Mouse (Mus musculus): ENCODE data around the gene Gm1979. TPM values are rescaled to one million over a fixed set of nuclear protein-coding genes. Genes with fewer than 3 reads are reported as not detected.
A peak's percentile ranks its signal among the peaks of the same experiment; 100 is the strongest.
"Not testable (repeated sequence)": the region's sequence is repeated elsewhere in the genome, so short reads cannot be mapped to it uniquely, and the experiment has no call there.

Gm1979 gene
- total RNA-seq (2021) = not detected
- polyA plus RNA-seq (2012; rRNA removed) = not detected in 2 replicates
- long read RNA-seq, partial matches to known transcripts = 0 of 1 reads
- long read RNA-seq, other reads (novel, unspliced or antisense) = 1 of 1 reads

DNA sequence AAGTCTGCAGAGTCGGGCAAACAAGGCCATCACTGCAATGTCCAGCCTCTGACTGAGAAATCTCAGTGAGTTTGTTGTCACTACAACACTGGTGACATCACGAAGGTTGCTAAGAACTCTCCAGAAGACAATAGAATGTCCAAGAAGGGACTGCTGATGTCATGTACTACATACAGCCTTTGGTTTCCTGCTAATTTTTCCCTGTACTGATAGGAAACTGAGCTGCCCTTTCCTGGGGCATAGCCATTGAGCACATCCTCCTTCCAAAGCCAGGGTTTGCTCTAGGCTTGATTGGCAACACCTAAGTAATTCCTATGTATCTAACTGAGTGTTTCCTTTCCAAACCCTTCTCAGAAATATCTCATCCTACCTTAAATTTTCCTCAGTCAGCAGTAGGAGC lies at the start of gene Gm1979:
Gene Gm1979 (minus strand): TSS at position 101 of the 400 bp plus-strand sequence.
- DNase-seq = not testable (repeated sequence)

DNA sequence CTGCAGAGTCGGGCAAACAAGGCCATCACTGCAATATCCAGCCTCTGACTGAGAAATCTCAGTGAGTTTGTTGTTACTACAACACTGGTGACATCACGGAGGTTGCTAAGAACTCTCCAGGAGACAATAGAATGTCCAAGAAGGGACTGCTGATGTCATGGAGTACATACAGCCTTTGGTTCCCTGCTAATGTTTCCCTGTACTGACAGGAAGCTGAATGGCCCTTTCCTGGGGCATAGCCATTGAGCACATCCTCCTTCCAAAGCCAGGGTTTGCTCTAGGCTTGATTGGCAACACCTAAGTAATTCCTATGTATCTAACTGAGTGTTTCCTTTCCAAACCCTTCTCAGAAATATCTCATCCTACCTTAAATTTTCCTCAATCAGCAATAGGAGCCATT lies 34.9 kb upstream of the Gm1979 start, which contains the start of gene Speer4a:
Gene Speer4a (minus strand): TSS at position 101 of the 400 bp plus-strand sequence.
- DNase-seq = not testable (repeated sequence)

DNA sequence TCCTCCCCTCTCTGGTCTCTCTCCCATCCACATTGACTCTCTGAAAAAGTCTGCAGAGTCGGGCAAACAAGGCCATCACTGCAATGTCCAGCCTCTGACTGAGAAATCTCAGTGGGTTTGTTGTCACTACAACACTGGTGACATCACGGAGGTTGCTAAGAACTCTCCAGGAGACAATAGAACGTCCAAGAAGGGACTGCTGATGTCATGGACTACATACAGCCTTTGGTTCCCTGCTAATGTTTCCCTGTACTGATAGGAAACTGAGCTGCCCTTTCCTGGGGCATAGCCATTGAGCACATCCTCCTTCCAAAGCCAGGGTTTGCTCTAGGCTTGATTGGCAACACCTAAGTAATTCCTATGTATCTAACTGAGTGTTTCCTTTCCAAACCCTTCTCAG lies 18.2 kb upstream of the Gm1979 start, which contains the start of gene Gm5862:
Gene Gm5862 (minus strand): TSS at position 101 of the 400 bp plus-strand sequence.
- DNase-seq = not testable (repeated sequence)

DNA sequence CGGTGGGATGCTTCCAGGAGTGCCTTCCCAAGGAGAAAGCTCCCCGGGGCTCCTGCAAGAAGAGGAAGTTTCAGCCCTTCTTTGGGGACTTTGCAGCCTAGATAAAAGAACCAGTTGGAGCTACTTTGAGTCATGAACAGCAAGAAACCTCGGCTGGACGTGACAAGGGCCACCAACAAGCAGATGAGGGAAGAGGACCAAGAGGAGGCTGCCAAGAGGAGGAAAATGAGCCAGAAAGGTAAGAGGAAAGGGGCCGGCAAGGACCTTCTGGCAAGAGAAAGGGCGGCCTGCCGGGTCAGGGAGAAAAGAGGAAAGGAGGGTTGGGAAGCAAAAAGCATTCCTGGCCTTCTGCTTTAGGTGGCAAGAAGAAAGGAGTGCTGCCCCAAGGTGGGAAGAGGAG lies 3.1 kb upstream of the Gm1979 start:
- not testable (repeated sequence) for DNase-seq

DNA sequence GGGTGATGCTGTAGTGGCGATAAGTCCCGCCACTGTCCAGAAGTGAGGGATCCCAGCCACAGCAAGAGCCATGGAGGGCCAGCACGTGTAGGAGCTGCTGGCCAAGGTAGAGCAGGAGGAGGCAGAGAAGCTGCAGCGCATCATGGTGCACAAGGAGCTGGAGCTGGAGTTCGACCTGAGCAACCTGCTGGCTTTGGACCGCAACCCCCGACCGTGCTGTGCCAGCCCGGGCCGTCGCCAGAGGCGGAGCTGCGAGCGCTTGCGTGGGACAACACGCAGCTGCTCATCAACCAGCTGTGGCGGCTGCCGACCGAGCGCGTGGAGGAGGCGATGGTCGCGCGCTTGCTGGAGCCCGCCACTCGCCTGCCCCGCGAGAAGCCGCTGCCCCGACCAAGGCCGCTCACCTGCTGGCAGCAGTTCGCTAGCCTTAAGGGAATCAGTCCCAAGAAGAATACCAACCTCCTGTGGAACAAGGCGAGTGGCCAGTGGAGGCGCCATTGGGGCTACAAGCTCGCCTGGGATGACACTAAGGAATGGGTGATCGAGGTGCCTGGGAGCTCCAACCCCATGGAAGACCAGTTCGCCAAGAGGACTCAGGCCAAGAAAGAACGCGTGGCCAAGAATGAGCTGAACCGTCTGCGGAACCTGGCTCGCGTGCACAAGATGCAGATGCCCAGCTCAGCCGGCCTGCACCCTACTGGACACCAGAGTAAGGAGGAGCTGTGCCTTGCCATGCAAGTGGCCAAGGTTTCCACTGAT lies 2.5 kb upstream of the Gm1979 start:
- DNase-seq = peak; percentile 59

DNA sequence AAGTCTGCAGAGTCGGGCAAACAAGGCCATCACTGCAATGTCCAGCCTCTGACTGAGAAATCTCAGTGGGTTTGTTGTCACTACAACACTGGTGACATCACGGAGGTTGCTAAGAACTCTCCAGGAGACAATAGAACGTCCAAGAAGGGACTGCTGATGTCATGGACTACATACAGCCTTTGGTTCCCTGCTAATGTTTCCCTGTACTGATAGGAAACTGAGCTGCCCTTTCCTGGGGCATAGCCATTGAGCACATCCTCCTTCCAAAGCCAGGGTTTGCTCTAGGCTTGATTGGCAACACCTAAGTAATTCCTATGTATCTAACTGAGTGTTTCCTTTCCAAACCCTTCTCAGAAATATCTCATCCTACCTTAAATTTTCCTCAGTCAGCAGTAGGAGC lies 16.0 kb downstream of the Gm1979 start, which contains the start of gene Gm21698:
Gene Gm21698 (minus strand): TSS at position 101 of the 400 bp plus-strand sequence.
- DNase-seq = not testable (repeated sequence)

DNA sequence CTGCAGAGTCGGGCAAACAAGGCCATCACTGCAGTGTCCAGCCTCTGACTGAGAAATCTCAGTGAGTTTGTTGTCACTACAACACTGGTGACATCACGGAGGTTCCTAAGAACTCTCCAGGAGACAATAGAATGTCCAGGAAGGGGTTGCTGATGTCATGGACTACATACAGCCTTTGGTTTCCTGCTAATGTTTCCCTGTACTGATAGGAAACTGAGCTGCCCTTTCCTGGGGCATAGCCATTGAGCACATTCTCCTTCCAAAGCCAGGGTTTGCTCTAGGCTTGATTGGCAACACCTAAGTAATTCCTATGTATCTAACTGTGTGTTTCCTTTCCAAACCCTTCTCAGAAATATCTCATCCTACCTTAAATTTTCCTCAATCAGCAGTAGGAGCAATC lies 32.0 kb downstream of the Gm1979 start, which contains the start of gene Gm21680:
Gene Gm21680 (minus strand): TSS at position 101 of the 400 bp plus-strand sequence.
- DNase-seq = not testable (repeated sequence)

DNA sequence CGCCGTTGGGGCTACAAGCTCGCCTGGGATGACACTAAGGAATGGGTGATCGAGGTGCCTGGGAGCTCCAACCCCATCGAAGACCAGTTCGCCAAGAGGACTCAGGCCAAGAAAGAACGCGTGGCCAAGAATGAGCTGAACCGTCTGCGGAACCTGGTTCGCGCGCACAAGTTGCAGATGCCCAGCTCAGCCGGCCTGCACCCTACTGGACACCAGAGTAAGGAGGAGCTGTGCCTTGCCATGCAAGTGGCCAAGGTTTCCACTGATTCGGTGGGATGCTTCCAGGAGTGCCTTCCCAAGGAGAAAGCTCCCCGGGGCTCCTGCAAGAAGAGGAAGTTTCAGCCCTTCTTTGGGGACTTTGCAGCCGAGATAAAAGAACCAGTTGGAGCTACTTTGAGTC lies 47.5 kb downstream of the Gm1979 start:
- DNase-seq = not testable (repeated sequence)

DNA sequence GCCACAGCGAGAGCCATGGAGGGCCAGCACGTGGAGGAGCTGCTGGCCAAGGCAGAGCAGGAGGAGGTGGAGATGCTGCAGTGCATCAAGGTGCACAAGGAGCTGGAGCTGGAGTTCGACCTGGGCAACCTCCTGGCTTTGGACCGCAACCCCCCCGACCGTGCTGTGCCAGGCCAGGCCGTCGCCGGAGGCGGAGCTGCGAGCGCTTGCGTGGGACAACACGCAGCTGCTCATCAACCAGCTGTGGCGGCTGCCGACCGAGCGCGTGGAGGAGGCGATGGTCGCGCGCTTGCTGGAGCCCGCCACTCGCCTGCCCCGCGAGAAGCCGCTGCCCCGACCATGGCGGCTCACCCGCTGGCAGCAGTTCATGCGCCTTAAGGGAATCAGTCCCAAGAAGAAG lies 48.0 kb downstream of the Gm1979 start:
- DNase-seq = peak; percentile 28

DNA sequence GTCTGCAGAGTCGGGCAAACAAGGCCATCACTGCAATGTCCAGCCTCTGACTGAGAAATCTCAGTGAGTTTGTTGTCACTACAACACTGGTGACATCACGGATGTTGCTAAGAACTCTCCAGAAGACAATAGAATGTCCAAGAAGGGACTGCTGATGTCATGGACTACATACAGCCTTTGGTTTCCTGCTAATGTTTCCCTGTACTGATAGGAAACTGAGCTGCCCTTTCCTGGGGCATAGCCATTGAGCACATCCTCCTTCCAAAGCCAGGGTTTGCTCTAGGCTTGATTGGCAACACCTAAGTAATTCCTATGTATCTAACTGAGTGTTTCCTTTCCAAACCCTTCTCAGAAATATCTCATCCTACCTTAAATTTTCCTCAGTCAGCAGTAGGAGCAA lies 50.3 kb downstream of the Gm1979 start, which contains the start of gene Gm21671:
Gene Gm21671 (minus strand): TSS at position 101 of the 400 bp plus-strand sequence.
- DNase-seq = not testable (repeated sequence)

Other genes with a start within 250 kb of the Gm1979 start
- 1 to 10 TPM; 6.2 to 9.3 TPM for gene Actr3b, start 244.8 kb downstream of the Gm1979 start, total RNA-seq (2021)
- 1.7 and 1.8 TPM in 2 replicates for gene Actr3b, start 244.8 kb downstream of the Gm1979 start, polyA plus RNA-seq (2012; rRNA removed)
- gene Gm21663, start 62.4 kb downstream of the Gm1979 start, total RNA-seq (2021) = under 1 TPM in 1 of 2 experiments, not detected in 1; 0.17 TPM
- gene Gm21663, start 62.4 kb downstream of the Gm1979 start, polyA plus RNA-seq (2012; rRNA removed) = not detected in 2 replicates
- not detected for gene Gm21671, start 50.4 kb downstream of the Gm1979 start, total RNA-seq (2021)
- gene Gm21671, start 50.4 kb downstream of the Gm1979 start, polyA plus RNA-seq (2012; rRNA removed) = not detected in 2 replicates
- gene Gm21680, start 32.1 kb downstream of the Gm1979 start, total RNA-seq (2021) = not detected
- not detected in 2 replicates for gene Gm21680, start 32.1 kb downstream of the Gm1979 start, polyA plus RNA-seq (2012; rRNA removed)
- gene Gm21698, start 16.1 kb downstream of the Gm1979 start, total RNA-seq (2021) = not detected
- gene Gm21698, start 16.1 kb downstream of the Gm1979 start, polyA plus RNA-seq (2012; rRNA removed) = not detected in 2 replicates
- not detected for gene Gm5862, start 18.1 kb upstream of the Gm1979 start, total RNA-seq (2021)
- not detected in 2 replicates for gene Gm5862, start 18.1 kb upstream of the Gm1979 start, polyA plus RNA-seq (2012; rRNA removed)
- gene Speer4a, start 34.8 kb upstream of the Gm1979 start, total RNA-seq (2021) = not detected
- gene Speer4a, start 34.8 kb upstream of the Gm1979 start, polyA plus RNA-seq (2012; rRNA removed) = not detected in 2 replicates
- gene Gm7347, start 53.8 kb upstream of the Gm1979 start, total RNA-seq (2021) = not detected
- gene Gm7347, start 53.8 kb upstream of the Gm1979 start, polyA plus RNA-seq (2012; rRNA removed) = not detected in 2 replicates
- gene Gm10471, start 84.5 kb upstream of the Gm1979 start, total RNA-seq (2021) = not detected
- not detected in 2 replicates for gene Gm10471, start 84.5 kb upstream of the Gm1979 start, polyA plus RNA-seq (2012; rRNA removed)
- not detected for gene 5031410I06Rik, start 100.6 kb upstream of the Gm1979 start, total RNA-seq (2021)
- gene 5031410I06Rik, start 100.6 kb upstream of the Gm1979 start, polyA plus RNA-seq (2012; rRNA removed) = not detected in 2 replicates
- gene Gm10220, start 116.6 kb upstream of the Gm1979 start, total RNA-seq (2021) = not detected
- gene Gm10220, start 116.6 kb upstream of the Gm1979 start, polyA plus RNA-seq (2012; rRNA removed) = not detected in 2 replicates

Measured in adrenal gland, adult 2 months (tissue).